Mouse (Mus musculus): Measurements from ENCODE around the gene Ttll8. TPM values are rescaled to one million over a fixed set of nuclear protein-coding genes. Genes with fewer than 3 reads are reported as not detected.

Gene Ttll8
- total RNA-seq, 1 experiment from 2014 or later = not detected

Other genes with a start within 250 kb of the Ttll8 start
- gene Brd1, start 220.2 kb downstream of the Ttll8 start, total RNA-seq (2021) = 51.4 and 55.0 TPM in 2 replicates
- gene Zbed4, start 202.8 kb downstream of the Ttll8 start, total RNA-seq (2021) = 11.4 and 12.5 TPM in 2 replicates
- gene Alg12, start 135.1 kb downstream of the Ttll8 start, total RNA-seq (2021) = 14.3 and 14.8 TPM in 2 replicates
- 33.0 and 35.0 TPM in 2 replicates for gene Creld2, start 134.8 kb downstream of the Ttll8 start, total RNA-seq (2021)
- gene Pim3, start 92.2 kb downstream of the Ttll8 start, total RNA-seq (2021) = 70.9 and 76.5 TPM in 2 replicates
- 0.30 TPM in 1 of 2 replicates, not detected in the other for gene Mlc1, start 24.6 kb upstream of the Ttll8 start, total RNA-seq (2021)
- not detected in 2 replicates for gene Mov10l1, start 28.5 kb upstream of the Ttll8 start, total RNA-seq (2021)
- gene Panx2, start 105.3 kb upstream of the Ttll8 start, total RNA-seq (2021) = 0.52 and 1.6 TPM in 2 replicates
- gene Trabd, start 120.7 kb upstream of the Ttll8 start, total RNA-seq (2021) = 38.2 and 47.1 TPM in 2 replicates
- gene Selenoo, start 134.7 kb upstream of the Ttll8 start, total RNA-seq (2021) = 29.3 and 35.4 TPM in 2 replicates
- gene Tubgcp6, start 168.7 kb upstream of the Ttll8 start, total RNA-seq (2021) = 13.3 and 15.7 TPM in 2 replicates
- 11.9 and 13.2 TPM in 2 replicates for gene Hdac10, start 174.3 kb upstream of the Ttll8 start, total RNA-seq (2021)
- 8.6 and 9.6 TPM in 2 replicates for gene Mapk12, start 186.3 kb upstream of the Ttll8 start, total RNA-seq (2021)
- 5.3 and 6.4 TPM in 2 replicates for gene Mapk11, start 195.2 kb upstream of the Ttll8 start, total RNA-seq (2021)
- 83.2 and 110 TPM in 2 replicates for gene Plxnb2, start 226.4 kb upstream of the Ttll8 start, total RNA-seq (2021)
- gene Dennd6b, start 242.1 kb upstream of the Ttll8 start, total RNA-seq (2021) = 5.0 and 6.2 TPM in 2 replicates

Data from adrenal gland, postnatal 14 days (tissue).